Mouse (Mus musculus): Measurements from ENCODE around the gene Stk39. TPM values are rescaled to one million over a fixed set of nuclear protein-coding genes. Genes with fewer than 3 reads are reported as not detected.

The Stk39 gene
- polyA plus RNA-seq, 1 experiment from 2014 or later = 39.0 TPM

DNA sequence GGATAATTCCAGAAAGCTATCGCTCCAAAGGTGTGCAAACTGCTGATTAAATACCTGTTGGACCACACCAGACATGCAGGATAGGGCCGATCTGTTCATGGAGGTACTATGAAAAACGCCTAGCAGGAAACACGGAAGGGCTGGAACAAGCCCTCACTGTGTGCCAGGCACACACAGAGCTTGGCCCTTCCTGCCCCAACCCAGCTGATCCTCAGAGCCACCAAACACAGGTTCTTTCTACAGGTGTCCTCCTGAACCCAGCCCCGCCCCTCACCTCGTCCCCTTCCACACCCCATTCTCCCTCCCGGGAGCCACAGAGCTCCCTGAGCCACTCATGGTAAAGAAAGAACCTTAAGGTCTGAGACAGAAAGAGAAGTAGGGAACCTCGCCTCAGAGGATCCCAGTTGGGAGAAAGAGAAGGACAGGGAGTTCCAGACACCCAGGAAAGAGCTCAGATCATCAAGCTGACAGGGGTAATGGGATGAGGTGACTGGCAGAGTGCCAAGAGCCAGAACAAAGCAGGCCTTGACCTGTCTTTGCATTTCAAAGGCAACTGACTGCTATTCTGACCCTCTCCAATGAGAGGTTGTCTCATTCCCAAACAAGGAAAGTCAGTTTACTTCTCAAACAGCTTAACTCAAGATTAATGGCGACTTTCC is 86.3 kb downstream of the Stk39 start:
- H3K9me3 ChIP-seq (ENCODE audit: control insufficient read depth, low read length) = no peaks in the 10 kb centered on the region
- peak; percentile 44 for DNase-seq
- 0 out of 2 replicates have a peak, but pooled peaks have one; percentile 26 for ATAC-seq (ENCODE audit: low FRiP score, low TSS enrichment)
- H3K4me1 ChIP-seq (ENCODE audit: control insufficient read depth, insufficient read depth, low read length) = peaks cover 8% of the 10 kb centered on the region
- H3K9ac ChIP-seq (replicated peaks; ENCODE audit: low read length) = no peak overlapping the region
- H3K27me3 ChIP-seq (ENCODE audit: control insufficient read depth, insufficient read depth, low read length) = no peaks in the 10 kb centered on the region
- H3K36me3 ChIP-seq (ENCODE audit: control insufficient read depth, insufficient read depth, low read length) = 0 out of 2 replicates have a peak, but pooled peaks cover 3% of the 10 kb centered on the region
- H3K27ac ChIP-seq (replicated peaks; ENCODE audit: low read depth, low read length) = no peak overlapping the region
- no peak overlapping the region for H3K4me3 ChIP-seq (replicated peaks; ENCODE audit: low read depth, low read length)
- H3K4me2 ChIP-seq (ENCODE audit: low read length) = no peak overlapping the region
- WGBS = 58% methylated on average over 9 of the region's 9 CpGs

GRCm38 (mm10) chr2:68383964-68384363 is 88.1 kb downstream of the Stk39 start:
- no peaks in the 10 kb centered on the region for H3K36me3 ChIP-seq (ENCODE audit: control insufficient read depth, insufficient read depth, low read length)
- no peak overlapping the region for H3K4me2 ChIP-seq (ENCODE audit: low read length)
- DNase-seq (no peak), ATAC-seq (ENCODE audit: low FRiP score, low TSS enrichment) (no peak)
- no peaks in the 10 kb centered on the region for H3K9me3 ChIP-seq (ENCODE audit: control insufficient read depth, low read length)
- H3K4me3 ChIP-seq (replicated peaks; ENCODE audit: low read depth, low read length) = no peak overlapping the region
- no peak overlapping the region for H3K27ac ChIP-seq (replicated peaks; ENCODE audit: low read depth, low read length)
- WGBS = 84% methylated on average over 4 of the region's 4 CpGs
- peaks cover 13% of the 10 kb centered on the region for H3K4me1 ChIP-seq (ENCODE audit: control insufficient read depth, insufficient read depth, low read length)
- no peak overlapping the region for H3K9ac ChIP-seq (replicated peaks; ENCODE audit: low read length)
- H3K27me3 ChIP-seq (ENCODE audit: control insufficient read depth, insufficient read depth, low read length) = no peaks in the 10 kb centered on the region

DNA sequence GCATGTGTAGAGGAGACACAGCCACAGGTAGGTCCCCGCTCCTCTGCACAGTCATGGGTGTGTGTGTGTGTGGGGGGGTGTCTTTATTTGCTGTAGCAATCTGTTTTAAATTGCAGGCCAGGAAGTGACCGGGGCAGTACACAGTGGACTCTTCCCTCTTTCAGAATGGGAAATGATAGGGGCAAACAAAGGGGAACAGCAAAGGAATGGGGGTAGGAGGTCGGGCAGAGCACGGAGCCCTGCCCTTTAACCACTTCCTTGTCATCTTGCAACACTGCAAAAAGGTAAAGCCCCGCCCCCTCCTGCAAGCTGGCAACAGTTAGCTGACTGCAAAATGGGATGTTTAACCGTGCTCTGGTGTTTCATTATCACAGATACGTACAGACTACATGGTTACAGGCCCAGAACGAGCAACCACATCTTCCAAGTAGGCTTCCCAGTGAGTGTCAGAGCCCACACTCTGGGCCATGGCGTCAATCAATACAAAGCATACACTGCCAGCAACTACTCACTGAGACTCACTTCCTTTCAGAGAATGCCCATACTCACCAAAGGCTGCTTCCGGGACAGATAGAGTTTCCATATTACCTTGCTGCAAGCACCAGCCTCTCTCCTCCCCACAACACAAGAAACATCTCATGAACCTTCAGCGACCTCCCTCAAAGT is 89.5 kb downstream of the Stk39 start:
- Histone ChIP-seq H3K4me1 (ENCODE audit: control insufficient read depth, insufficient read depth, low read length) (peaks cover 13% of the 10 kb centered on the region), H3K9ac (replicated peaks; ENCODE audit: low read length) (no peak overlapping the region), H3K4me3 (replicated peaks; ENCODE audit: low read depth, low read length) (no peak overlapping the region), H3K9me3 (ENCODE audit: control insufficient read depth, low read length) (no peaks in the 10 kb centered on the region), H3K27ac (replicated peaks; ENCODE audit: low read depth, low read length) (no peak overlapping the region), H3K4me2 (ENCODE audit: low read length) (no peak overlapping the region), H3K36me3 (ENCODE audit: control insufficient read depth, insufficient read depth, low read length) (no peaks in the 10 kb centered on the region), H3K27me3 (ENCODE audit: control insufficient read depth, insufficient read depth, low read length) (no peaks in the 10 kb centered on the region)
- WGBS = 79% methylated on average over 11 of the region's 11 CpGs
- ATAC-seq (ENCODE audit: low FRiP score, low TSS enrichment) (no peak), DNase-seq (no peak)

GRCm38 (mm10) chr2:68381881-68382280 is 90.2 kb downstream of the Stk39 start:
- 79% methylated on average over 4 of the region's 4 CpGs for WGBS

DNA sequence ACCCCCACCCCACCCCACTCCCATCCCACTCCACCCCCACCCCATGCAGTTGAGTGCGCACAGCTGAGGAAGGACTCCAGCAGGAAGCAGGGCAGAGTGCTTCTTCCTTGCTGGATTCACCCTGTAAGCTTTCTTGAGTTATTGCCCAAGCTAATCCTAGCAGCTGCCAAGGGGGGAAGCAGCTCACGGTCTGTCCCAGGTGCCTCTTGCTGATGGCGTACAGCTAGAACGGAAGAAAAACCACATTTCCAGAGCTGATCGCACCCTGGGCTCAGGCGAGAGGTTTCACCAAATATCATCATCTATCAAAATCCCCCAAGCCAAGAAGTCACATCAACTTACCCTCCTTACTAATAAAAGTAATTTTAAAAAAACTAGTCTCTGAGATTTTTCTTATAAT is 90.9 kb downstream of the Stk39 start:
- Histone ChIP-seq H3K9ac (replicated peaks; ENCODE audit: low read length) (no peak overlapping the region), H3K4me2 (ENCODE audit: low read length) (no peak overlapping the region), H3K27me3 (ENCODE audit: control insufficient read depth, insufficient read depth, low read length) (no peaks in the 10 kb centered on the region), H3K4me3 (replicated peaks; ENCODE audit: low read depth, low read length) (no peak overlapping the region), H3K4me1 (ENCODE audit: control insufficient read depth, insufficient read depth, low read length) (peaks cover 12% of the 10 kb centered on the region), H3K36me3 (ENCODE audit: control insufficient read depth, insufficient read depth, low read length) (no peaks in the 10 kb centered on the region), H3K27ac (replicated peaks; ENCODE audit: low read depth, low read length) (no peak overlapping the region), H3K9me3 (ENCODE audit: control insufficient read depth, low read length) (no peaks in the 10 kb centered on the region)
- ATAC-seq (ENCODE audit: low FRiP score, low TSS enrichment) (no peak), DNase-seq (peak; percentile 20)
- 43% methylated on average over 6 of the region's 6 CpGs for WGBS

More at GRCm38 (mm10) chr2:68381881-68382280, 90.2 kb downstream of the Stk39 start:
- peaks cover 13% of the 10 kb centered on the region for H3K4me1 ChIP-seq (ENCODE audit: control insufficient read depth, insufficient read depth, low read length)
- H3K27ac ChIP-seq (replicated peaks; ENCODE audit: low read depth, low read length) = no peak overlapping the region
- H3K9ac ChIP-seq (replicated peaks; ENCODE audit: low read length) = no peak overlapping the region
- ATAC-seq (ENCODE audit: low FRiP score, low TSS enrichment) = no peak
- H3K27me3 ChIP-seq (ENCODE audit: control insufficient read depth, insufficient read depth, low read length) = no peaks in the 10 kb centered on the region
- no peak overlapping the region for H3K4me2 ChIP-seq (ENCODE audit: low read length)
- H3K4me3 ChIP-seq (replicated peaks; ENCODE audit: low read depth, low read length) = no peak overlapping the region
- no peaks in the 10 kb centered on the region for H3K9me3 ChIP-seq (ENCODE audit: control insufficient read depth, low read length)
- no peaks in the 10 kb centered on the region for H3K36me3 ChIP-seq (ENCODE audit: control insufficient read depth, insufficient read depth, low read length)
- DNase-seq = no peak

GRCm38 (mm10) chr2:68379631-68380030 is 92.4 kb downstream of the Stk39 start:
- 29% methylated on average over 11 of the region's 11 CpGs for WGBS
- H3K36me3 ChIP-seq (ENCODE audit: control insufficient read depth, insufficient read depth, low read length) = no peaks in the 10 kb centered on the region
- DNase-seq = peak; percentile 42
- no peak overlapping the region for H3K4me3 ChIP-seq (replicated peaks; ENCODE audit: low read depth, low read length)
- H3K27ac ChIP-seq (replicated peaks; ENCODE audit: low read depth, low read length) = no peak overlapping the region
- H3K4me2 ChIP-seq (ENCODE audit: low read length) = no peak overlapping the region
- no peak overlapping the region for H3K9ac ChIP-seq (replicated peaks; ENCODE audit: low read length)
- no peak for ATAC-seq (ENCODE audit: low FRiP score, low TSS enrichment)
- H3K4me1 ChIP-seq (ENCODE audit: control insufficient read depth, insufficient read depth, low read length) = peaks cover 10% of the 10 kb centered on the region
- no peaks in the 10 kb centered on the region for H3K9me3 ChIP-seq (ENCODE audit: control insufficient read depth, low read length)
- H3K27me3 ChIP-seq (ENCODE audit: control insufficient read depth, insufficient read depth, low read length) = no peaks in the 10 kb centered on the region

DNA sequence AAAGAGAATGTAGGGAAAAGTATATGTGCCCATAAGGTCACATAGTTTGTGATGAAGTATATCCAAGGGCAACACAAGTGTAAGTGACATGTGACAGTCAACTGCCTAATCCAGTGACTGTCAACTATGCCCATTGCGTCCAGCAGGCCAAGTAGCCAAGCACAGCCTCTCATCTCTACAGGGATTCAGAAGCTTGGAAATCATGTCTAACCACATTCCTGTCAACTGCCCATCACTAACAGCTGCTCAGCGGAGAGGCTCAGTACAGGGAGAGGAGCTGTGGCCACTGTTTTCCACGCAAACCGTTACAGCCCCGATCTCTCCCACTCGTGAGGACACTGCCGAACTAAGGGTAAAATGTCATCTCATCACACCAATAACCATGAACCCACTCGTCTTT is 93.7 kb downstream of the Stk39 start:
- no peak for DNase-seq
- H3K27me3 ChIP-seq (ENCODE audit: control insufficient read depth, insufficient read depth, low read length) = no peaks in the 10 kb centered on the region
- no peak overlapping the region for H3K27ac ChIP-seq (replicated peaks; ENCODE audit: low read depth, low read length)
- no peaks in the 10 kb centered on the region for H3K36me3 ChIP-seq (ENCODE audit: control insufficient read depth, insufficient read depth, low read length)
- no peak overlapping the region for H3K4me3 ChIP-seq (replicated peaks; ENCODE audit: low read depth, low read length)
- WGBS = 76% methylated on average over 8 of the region's 8 CpGs
- H3K4me2 ChIP-seq (ENCODE audit: low read length) = no peak overlapping the region
- H3K4me1 ChIP-seq (ENCODE audit: control insufficient read depth, insufficient read depth, low read length) = peaks cover 10% of the 10 kb centered on the region
- no peak for ATAC-seq (ENCODE audit: low FRiP score, low TSS enrichment)
- H3K9ac ChIP-seq (replicated peaks; ENCODE audit: low read length) = no peak overlapping the region
- H3K9me3 ChIP-seq (ENCODE audit: control insufficient read depth, low read length) = no peaks in the 10 kb centered on the region

DNA sequence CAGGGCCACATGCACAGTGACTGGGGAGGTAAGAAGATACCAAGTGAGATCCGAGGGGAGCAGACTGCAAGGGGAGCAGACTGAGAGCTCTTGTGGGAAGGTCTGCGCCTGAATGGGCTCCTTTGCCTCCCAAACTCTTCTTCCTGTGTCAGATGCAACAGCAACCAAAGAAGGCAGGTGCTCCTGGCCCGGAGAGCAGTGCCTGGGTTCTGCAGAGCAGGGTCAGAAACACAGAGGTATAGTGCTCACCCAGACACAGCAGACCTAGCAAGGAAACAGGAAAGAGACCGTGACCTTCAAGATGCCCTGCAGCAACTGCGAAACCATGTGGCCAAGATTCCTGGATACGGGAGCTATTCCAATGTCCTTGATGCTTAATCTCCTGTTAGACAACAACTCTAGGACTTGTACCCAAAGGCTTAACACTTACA is 94.8 kb downstream of the Stk39 start:
- H3K27me3 ChIP-seq (ENCODE audit: control insufficient read depth, insufficient read depth, low read length) = no peaks in the 10 kb centered on the region
- 83% methylated on average over 6 of the region's 6 CpGs for WGBS
- H3K27ac ChIP-seq (replicated peaks; ENCODE audit: low read depth, low read length) = no peak overlapping the region
- DNase-seq = no peak
- no peaks in the 10 kb centered on the region for H3K36me3 ChIP-seq (ENCODE audit: control insufficient read depth, insufficient read depth, low read length)
- peaks cover 10% of the 10 kb centered on the region for H3K4me1 ChIP-seq (ENCODE audit: control insufficient read depth, insufficient read depth, low read length)
- H3K4me2 ChIP-seq (ENCODE audit: low read length) = no peak overlapping the region
- ATAC-seq (ENCODE audit: low FRiP score, low TSS enrichment) = no peak
- H3K9ac ChIP-seq (replicated peaks; ENCODE audit: low read length) = no peak overlapping the region
- H3K9me3 ChIP-seq (ENCODE audit: control insufficient read depth, low read length) = no peaks in the 10 kb centered on the region
- H3K4me3 ChIP-seq (replicated peaks; ENCODE audit: low read depth, low read length) = no peak overlapping the region

GRCm38 (mm10) chr2:68376660-68377059 is 95.4 kb downstream of the Stk39 start:
- H3K36me3 ChIP-seq (ENCODE audit: control insufficient read depth, insufficient read depth, low read length) = no peaks in the 10 kb centered on the region
- H3K4me3 ChIP-seq (replicated peaks; ENCODE audit: low read depth, low read length) = no peak overlapping the region
- H3K27ac ChIP-seq (replicated peaks; ENCODE audit: low read depth, low read length) = no peak overlapping the region
- no peak for ATAC-seq (ENCODE audit: low FRiP score, low TSS enrichment)
- no peaks in the 10 kb centered on the region for H3K27me3 ChIP-seq (ENCODE audit: control insufficient read depth, insufficient read depth, low read length)
- no peak overlapping the region for H3K9ac ChIP-seq (replicated peaks; ENCODE audit: low read length)
- peaks cover 9% of the 10 kb centered on the region for H3K4me1 ChIP-seq (ENCODE audit: control insufficient read depth, insufficient read depth, low read length)
- 84% methylated on average over 12 of the region's 12 CpGs for WGBS
- no peak overlapping the region for H3K4me2 ChIP-seq (ENCODE audit: low read length)
- no peak for DNase-seq
- no peaks in the 10 kb centered on the region for H3K9me3 ChIP-seq (ENCODE audit: control insufficient read depth, low read length)

All from midbrain, embryonic 14.5 days (tissue).